In genomic region chr6:145121590-145122420, GRCm38 (mm10) we compare ENCODE assay signal across 8 mouse cellular contexts. TPM values are rescaled to one million over a fixed set of nuclear protein-coding genes. Genes with fewer than 3 reads are reported as not detected.
DNase-seq lines count a peak whose midpoint lies in the region; ATAC-seq and TF ChIP-seq lines count a peak whose summit lies in the region.

No protein-coding gene starts in this region.

- peak overlapping the region; percentile 54 for H3K27ac ChIP-seq in liver, embryonic 14.5 days
- no peak overlapping the region for H3K27ac ChIP-seq in hindbrain, embryonic 14.5 days

- no peak for TF ChIP-seq CTCF in liver, embryonic 14.5 days (IDR thresholded peaks at IDR 0.05; ENCODE audit: low read depth)

- peak overlapping the region; percentile 45 to 54 for H3K4me3 ChIP-seq in liver, embryonic 14.5 days (ENCODE audit: insufficient read depth in 1 of 2, low read depth in 2 of 2, low read length in 2 of 2)
- no peak overlapping the region for H3K4me3 ChIP-seq in hindbrain, embryonic 14.5 days (replicated peaks; ENCODE audit: low read length)

- peak; percentile 93 for DNase-seq in 416B (ENCODE audit: low read depth)
- DNase-seq in CD4-positive, CD25-positive, alpha-beta regulatory T cell, adult 2 months (ENCODE audit: low read depth, low spot score): peak; percentile 74
- DNase-seq in heart, adult 18-20 months: peak; percentile 33 to 66
- peak; percentile 24 to 37 (median 33) for DNase-seq in liver, embryonic 14.5 days (ENCODE audit: low read depth in 3 of 3, low spot score in 3 of 3)
- peak; percentile 53 to 74 for DNase-seq in spleen, postnatal 10 days (ENCODE audit: low spot score in 2 of 2)
- no peak for DNase-seq in urinary bladder, postnatal 10 days (ENCODE audit: low spot score)
- DNase-seq in hindbrain, embryonic 14.5 days (ENCODE audit: low spot score): no peak
- DNase-seq in right cerebral cortex, postnatal 14 days: no peak

- H3K9ac ChIP-seq in liver, embryonic 14.5 days (replicated peaks): peak overlapping the region; percentile 65
- no peak overlapping the region for H3K9ac ChIP-seq in hindbrain, embryonic 14.5 days

- TF ChIP-seq EP300 in liver, embryonic 14.5 days (IDR thresholded peaks at IDR 0.05; ENCODE audit: low read depth): no peak

- peaks cover 6 to 40% of the 10 kb centered on the region in 2 experiments for H3K4me1 ChIP-seq in liver, embryonic 14.5 days (replicated peaks; ENCODE audit: control insufficient read depth in 2 of 2, insufficient read depth in 2 of 2, low read length in 1 of 2)
- H3K4me1 ChIP-seq in hindbrain, embryonic 14.5 days (replicated peaks; ENCODE audit: control insufficient read depth, insufficient read depth, low read length): 0 out of 2 replicates have a peak, but pooled peaks cover 5% of the 10 kb centered on the region

- no peaks in the 10 kb centered on the region for H3K27me3 ChIP-seq in liver, embryonic 14.5 days (ENCODE audit: control insufficient read depth, insufficient read depth, low read length)
- H3K27me3 ChIP-seq in hindbrain, embryonic 14.5 days (ENCODE audit: control insufficient read depth, insufficient read depth, low read length): no peaks in the 10 kb centered on the region

- peak overlapping the region; percentile 64 for H3K4me2 ChIP-seq in liver, embryonic 14.5 days (ENCODE audit: low read depth)
- H3K4me2 ChIP-seq in hindbrain, embryonic 14.5 days (replicated peaks): no peak overlapping the region

- no peaks in the 10 kb centered on the region for H3K36me3 ChIP-seq in liver, embryonic 14.5 days (replicated peaks; ENCODE audit: control insufficient read depth, insufficient read depth, low read depth)
- H3K36me3 ChIP-seq in hindbrain, embryonic 14.5 days (replicated peaks; ENCODE audit: control insufficient read depth, insufficient read depth): no peaks in the 10 kb centered on the region

- no peaks in the 10 kb centered on the region for H3K9me3 ChIP-seq in liver, embryonic 14.5 days (ENCODE audit: control insufficient read depth, low read length)
- no peaks in the 10 kb centered on the region for H3K9me3 ChIP-seq in hindbrain, embryonic 14.5 days (ENCODE audit: control insufficient read depth, low read length)

- 14% methylated on average over 21 of the region's 21 CpGs for WGBS in liver, embryonic 14.5 days (ENCODE audit: insufficient replicate concordance)
- 50% methylated on average over 21 of the region's 21 CpGs for WGBS in hindbrain, embryonic 14.5 days

- peak; percentile 60 for ATAC-seq in liver, embryonic 14.5 days (ENCODE audit: insufficient read depth)
- no peak for ATAC-seq in hindbrain, embryonic 14.5 days (ENCODE audit: low FRiP score)

RNA-seq across cellular contexts. Expression of gene Lrmp, which starts 6.4 kb away (rescaled TPM):
- total RNA-seq in heart, adult 18-20 months (2021): 1 to 10 TPM; 1.3 to 4.2 TPM
- 8.3 and 10.9 TPM in 2 replicates for polyA plus RNA-seq in liver, embryonic 14.5 days (2012; rRNA removed)
- polyA plus RNA-seq in liver, embryonic 14.5 days (2014; fragmentation: Nextera tagmentation; extraction: Ambion mirVana): 7.3 and 9.8 TPM in 2 replicates
- 0.78 and 1.0 TPM in 2 replicates for polyA plus RNA-seq in hindbrain, embryonic 14.5 days (2014; fragmentation: Nextera tagmentation; extraction: Ambion mirVana)

RNA-seq across cellular contexts. Expression of gene Bcat1, which starts 45.8 kb away (rescaled TPM):
- 1 to 10 TPM in 1 of 2 experiments, under 1 TPM in 1; 0.46 to 1.1 TPM for total RNA-seq in heart, adult 18-20 months (2021)
- 0.06 and 0.13 TPM in 2 replicates for polyA plus RNA-seq in liver, embryonic 14.5 days (2012; rRNA removed)
- 0.35 and 0.51 TPM in 2 replicates for polyA plus RNA-seq in liver, embryonic 14.5 days (2014; fragmentation: Nextera tagmentation; extraction: Ambion mirVana)
- polyA plus RNA-seq in hindbrain, embryonic 14.5 days (2014; fragmentation: Nextera tagmentation; extraction: Ambion mirVana): 101 and 123 TPM in 2 replicates

Comparison
In these comparisons a context has a peak if more than half of its experiments do, and no peak if none do; other contexts are left out.
1. DNase-seq: peak in 416B (single experiment), CD4-positive, CD25-positive, alpha-beta regulatory T cell, adult 2 months (single experiment), heart, adult 18-20 months (2 of 2), liver, embryonic 14.5 days (3 of 3) and spleen, postnatal 10 days (2 of 2); none in urinary bladder, postnatal 10 days (single experiment), hindbrain, embryonic 14.5 days (single experiment) and right cerebral cortex, postnatal 14 days (single experiment).
2. RNA of gene Bcat1, which starts 45.8 kb away (polyA plus RNA-seq): 101 to 123 TPM in hindbrain, embryonic 14.5 days; 0.06 to 0.51 TPM in liver, embryonic 14.5 days; every median in the first group is over 10 times any median in the second.